Mouse (Mus musculus): Measurements from ENCODE around the gene Grik5.
A peak's percentile ranks its signal among the peaks of the same experiment; 100 is the strongest.

The Grik5 gene

DNA sequence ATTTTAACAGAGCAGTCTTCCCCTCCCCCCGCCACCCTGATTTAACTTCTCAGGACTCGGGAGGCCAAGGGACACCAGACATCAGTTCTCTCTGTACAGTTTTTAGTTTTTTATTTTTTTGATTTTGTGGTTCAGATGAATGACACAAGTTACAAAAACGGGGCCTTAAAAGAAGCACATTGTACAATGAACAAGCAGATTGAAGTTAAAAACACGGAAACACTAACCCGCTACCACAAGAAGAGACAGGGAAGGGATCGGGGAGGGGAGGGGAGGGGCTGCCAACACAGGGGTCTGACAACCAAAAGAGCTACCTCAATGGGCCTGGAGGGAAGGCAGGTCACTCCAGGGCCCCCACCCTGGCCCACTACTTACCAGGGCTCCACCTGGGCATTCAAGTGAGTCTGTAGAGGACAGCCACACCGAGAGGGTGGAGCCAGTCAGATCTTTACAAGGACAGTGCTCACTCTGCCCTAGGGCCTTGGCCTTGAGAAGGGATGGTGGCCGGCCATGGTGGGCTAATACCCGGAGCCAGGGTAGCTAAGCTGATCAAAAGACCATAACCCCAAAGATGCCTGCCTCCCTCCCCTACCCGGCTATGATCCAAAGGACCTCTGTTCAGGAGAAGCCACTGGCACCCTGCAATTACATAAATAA is 15.2 kb upstream of the Grik5 start:
- peaks cover 68% of the 10 kb centered on the region for H3K4me1 ChIP-seq (replicated peaks; ENCODE audit: low read depth, low read length)
- TF ChIP-seq NANOG (IDR thresholded peaks at IDR 0.05; ENCODE audit: borderline replicate concordance, low read length) (no peak), CTCF (conservative IDR thresholded peaks at IDR 0.05; ENCODE audit: low read length) (no peak), POU5F1 (IDR thresholded peaks at IDR 0.05; ENCODE audit: borderline replicate concordance, low read length) (no peak)

GRCm38 (mm10) chr7:25086656-25087055 is 14.5 kb upstream of the Grik5 start:
- Histone ChIP-seq H3K4me1 (replicated peaks; ENCODE audit: low read depth, low read length) (peaks cover 74% of the 10 kb centered on the region), H3K27me3 (ENCODE audit: insufficient read depth, low read length) (peaks cover 8% of the 10 kb centered on the region; the same call in 1 of the 2 replicates), H3K9me3 (ENCODE audit: low read length) (no peaks in the 10 kb centered on the region), H3K36me3 (ENCODE audit: insufficient read depth, low read length) (peaks cover 47% of the 10 kb centered on the region), H3K4me3 (replicated peaks; ENCODE audit: low read length) (no peak overlapping the region)
- TF ChIP-seq POU5F1 (IDR thresholded peaks at IDR 0.05; ENCODE audit: borderline replicate concordance, low read length), result no peak
- peak; percentile 41 for TF ChIP-seq CTCF (conservative IDR thresholded peaks at IDR 0.05; ENCODE audit: low read length)
- TF ChIP-seq NANOG (IDR thresholded peaks at IDR 0.05; ENCODE audit: borderline replicate concordance, low read length), result no peak

More for the DNA sequence above, 15.2 kb upstream of the Grik5 start:
- H3K9me3 ChIP-seq (ENCODE audit: low read length), result no peaks in the 10 kb centered on the region
- H3K27me3 ChIP-seq (ENCODE audit: insufficient read depth, low read length), result peaks cover 12% of the 10 kb centered on the region
- peaks cover 40% of the 10 kb centered on the region for H3K36me3 ChIP-seq (ENCODE audit: insufficient read depth, low read length)
- H3K4me3 ChIP-seq (replicated peaks; ENCODE audit: low read length), result no peak overlapping the region

DNA sequence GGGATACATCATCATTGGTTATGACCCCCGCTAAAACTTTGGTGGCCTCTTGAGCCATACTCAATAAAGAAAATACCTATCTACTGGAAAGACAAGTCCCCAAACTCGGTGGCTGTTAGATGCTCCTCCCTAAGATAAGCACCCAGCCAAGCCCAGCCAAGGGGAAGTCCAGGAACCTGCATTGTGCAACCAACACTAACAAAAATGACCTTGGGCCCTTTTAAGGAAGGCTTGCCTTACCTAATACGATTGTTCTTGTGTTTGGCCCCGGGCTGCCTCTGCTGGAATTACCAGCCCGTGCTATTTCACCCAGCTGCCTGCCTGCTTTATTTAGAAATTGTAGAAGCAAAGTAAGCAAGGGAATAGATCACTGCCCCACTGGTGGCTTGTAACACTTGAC is 12.5 kb upstream of the Grik5 start:
- Histone ChIP-seq H3K9me3 (ENCODE audit: low read length) (no peaks in the 10 kb centered on the region), H3K4me1 (replicated peaks; ENCODE audit: low read depth, low read length) (peaks cover 89% of the 10 kb centered on the region), H3K27me3 (ENCODE audit: insufficient read depth, low read length) (no peaks in the 10 kb centered on the region), H3K4me3 (replicated peaks; ENCODE audit: low read length) (no peak overlapping the region), H3K36me3 (ENCODE audit: insufficient read depth, low read length) (peaks cover 67% of the 10 kb centered on the region)
- TF ChIP-seq NANOG (IDR thresholded peaks at IDR 0.05; ENCODE audit: borderline replicate concordance, low read length) (no peak), CTCF (conservative IDR thresholded peaks at IDR 0.05; ENCODE audit: low read length) (no peak), POU5F1 (IDR thresholded peaks at IDR 0.05; ENCODE audit: borderline replicate concordance, low read length) (no peak)

DNA sequence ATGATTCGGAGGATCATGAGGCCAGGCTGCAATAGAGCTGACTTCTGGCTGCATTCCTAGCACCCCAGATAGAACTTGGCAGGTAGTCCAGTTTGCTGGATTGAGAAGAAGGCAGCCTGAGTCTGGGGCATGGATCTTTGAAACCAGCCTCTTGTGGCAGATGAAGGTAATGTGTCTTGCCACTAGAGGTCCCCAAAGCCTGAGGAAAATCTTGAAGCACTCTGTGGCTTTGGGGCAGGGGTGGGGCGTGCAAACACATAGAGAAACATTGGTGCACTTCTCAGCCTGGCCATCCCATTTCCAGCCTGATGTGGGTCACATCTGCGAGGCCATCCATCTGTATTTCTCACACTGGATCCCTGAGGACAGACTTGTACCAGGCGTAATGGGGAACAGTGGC is 10.4 kb upstream of the Grik5 start:
- Histone ChIP-seq H3K36me3 (ENCODE audit: insufficient read depth, low read length) (peaks cover 78% of the 10 kb centered on the region), H3K27me3 (ENCODE audit: insufficient read depth, low read length) (no peaks in the 10 kb centered on the region), H3K4me3 (replicated peaks; ENCODE audit: low read length) (no peak overlapping the region), H3K4me1 (replicated peaks; ENCODE audit: low read depth, low read length) (peaks cover 91% of the 10 kb centered on the region), H3K9me3 (ENCODE audit: low read length) (no peaks in the 10 kb centered on the region)
- no peak for TF ChIP-seq POU5F1 (IDR thresholded peaks at IDR 0.05; ENCODE audit: borderline replicate concordance, low read length)
- TF ChIP-seq NANOG (IDR thresholded peaks at IDR 0.05; ENCODE audit: borderline replicate concordance, low read length), result no peak
- peak; percentile 62 for TF ChIP-seq CTCF (conservative IDR thresholded peaks at IDR 0.05; ENCODE audit: low read length)

GRCm38 (mm10) chr7:25080431-25080830 is 8.3 kb upstream of the Grik5 start:
- Histone ChIP-seq H3K4me1 (replicated peaks; ENCODE audit: low read depth, low read length) (peaks cover 86% of the 10 kb centered on the region), H3K9me3 (ENCODE audit: low read length) (no peaks in the 10 kb centered on the region), H3K27me3 (ENCODE audit: insufficient read depth, low read length) (no peaks in the 10 kb centered on the region), H3K4me3 (replicated peaks; ENCODE audit: low read length) (peak overlapping the region; percentile 93), H3K36me3 (ENCODE audit: insufficient read depth, low read length) (peaks cover 69% of the 10 kb centered on the region)
- TF ChIP-seq NANOG (IDR thresholded peaks at IDR 0.05; ENCODE audit: borderline replicate concordance, low read length) (no peak), CTCF (conservative IDR thresholded peaks at IDR 0.05; ENCODE audit: low read length) (no peak), POU5F1 (IDR thresholded peaks at IDR 0.05; ENCODE audit: borderline replicate concordance, low read length) (no peak)

GRCm38 (mm10) chr7:25079496-25080026 is 7.4 kb upstream of the Grik5 start:
- H3K9me3 ChIP-seq (ENCODE audit: low read length), result no peaks in the 10 kb centered on the region
- peak overlapping the region; percentile 93 for H3K4me3 ChIP-seq (replicated peaks; ENCODE audit: low read length)
- TF ChIP-seq CTCF (conservative IDR thresholded peaks at IDR 0.05; ENCODE audit: low read length) (no peak), NANOG (IDR thresholded peaks at IDR 0.05; ENCODE audit: borderline replicate concordance, low read length) (no peak), POU5F1 (IDR thresholded peaks at IDR 0.05; ENCODE audit: borderline replicate concordance, low read length) (no peak)
- peaks cover 61% of the 10 kb centered on the region for H3K36me3 ChIP-seq (ENCODE audit: insufficient read depth, low read length)
- peaks cover 86% of the 10 kb centered on the region for H3K4me1 ChIP-seq (replicated peaks; ENCODE audit: low read depth, low read length)
- H3K27me3 ChIP-seq (ENCODE audit: insufficient read depth, low read length), result no peaks in the 10 kb centered on the region

DNA sequence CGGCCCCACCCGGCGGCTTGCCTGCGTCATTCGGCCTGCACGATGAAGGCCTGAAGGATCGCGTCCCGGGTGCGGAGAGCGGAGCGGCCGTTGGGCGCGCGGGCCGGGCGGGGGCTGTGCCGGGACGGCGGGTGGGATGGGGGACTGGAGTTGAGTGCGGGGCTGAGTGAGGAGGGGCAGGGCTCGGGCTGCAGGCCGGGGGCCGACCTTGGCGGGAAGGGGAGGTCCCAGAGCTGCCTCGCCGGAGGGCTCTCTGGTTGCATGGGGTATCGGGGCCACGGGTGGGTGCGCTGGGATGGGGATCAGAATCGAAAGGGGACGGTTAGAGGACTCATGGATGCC is 5.2 kb upstream of the Grik5 start:
- H3K4me1 ChIP-seq (replicated peaks; ENCODE audit: low read depth, low read length), result peaks cover 82% of the 10 kb centered on the region
- peaks cover 2% of the 10 kb centered on the region; the same call in 1 of the 2 replicates for H3K27me3 ChIP-seq (ENCODE audit: insufficient read depth, low read length)
- H3K9me3 ChIP-seq (ENCODE audit: low read length), result no peaks in the 10 kb centered on the region
- TF ChIP-seq CTCF (conservative IDR thresholded peaks at IDR 0.05; ENCODE audit: low read length), result no peak
- TF ChIP-seq NANOG (IDR thresholded peaks at IDR 0.05; ENCODE audit: borderline replicate concordance, low read length), result no peak
- peak overlapping the region; percentile 93 for H3K4me3 ChIP-seq (replicated peaks; ENCODE audit: low read length)
- peaks cover 39% of the 10 kb centered on the region for H3K36me3 ChIP-seq (ENCODE audit: insufficient read depth, low read length)

DNA sequence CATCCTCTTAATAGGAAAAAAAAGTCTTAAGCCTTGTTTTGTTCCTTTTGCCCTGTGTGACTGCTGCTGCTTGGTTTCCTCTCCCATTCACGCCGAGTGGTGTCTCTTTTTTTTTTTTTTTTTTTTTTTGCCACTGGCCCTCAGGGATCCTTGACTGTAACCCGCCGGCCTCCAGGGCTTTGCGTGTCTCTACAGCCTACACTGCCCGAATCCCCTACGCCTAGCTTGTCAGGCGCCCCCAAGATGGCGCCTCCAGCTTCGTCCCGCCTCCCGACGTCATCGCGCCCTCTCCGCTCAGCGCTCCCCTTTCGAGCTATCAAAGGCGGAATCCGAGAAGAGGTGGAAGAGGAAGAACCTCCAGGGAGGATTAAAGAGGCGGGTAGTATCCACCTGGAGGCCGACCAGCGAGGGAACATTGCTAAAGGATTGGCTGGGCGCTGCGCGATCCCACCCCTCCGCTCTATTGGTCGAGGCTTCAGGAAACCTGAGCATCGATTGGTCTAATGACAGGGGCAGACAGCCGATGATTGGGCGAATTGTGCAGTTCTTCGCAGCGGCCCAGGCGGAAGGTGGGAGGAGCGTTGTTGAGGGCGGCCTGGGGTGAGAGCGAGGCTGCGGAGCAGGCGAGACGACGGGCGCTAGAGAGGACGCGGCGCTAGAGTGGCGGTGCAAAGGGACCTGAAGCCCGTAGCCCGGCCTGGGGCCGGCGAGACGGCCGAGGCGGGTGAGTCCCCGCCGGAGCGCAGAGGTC is 4.7 kb upstream of the Grik5 start:
- Histone ChIP-seq H3K27me3 (ENCODE audit: insufficient read depth, low read length) (peaks cover 6% of the 10 kb centered on the region), H3K4me1 (replicated peaks; ENCODE audit: low read depth, low read length) (peaks cover 80% of the 10 kb centered on the region), H3K4me3 (replicated peaks; ENCODE audit: low read length) (peak overlapping the region; percentile 93), H3K36me3 (ENCODE audit: insufficient read depth, low read length) (peaks cover 33% of the 10 kb centered on the region), H3K9me3 (ENCODE audit: low read length) (no peaks in the 10 kb centered on the region)
- TF ChIP-seq CTCF (conservative IDR thresholded peaks at IDR 0.05; ENCODE audit: low read length), result no peak
- TF ChIP-seq NANOG (IDR thresholded peaks at IDR 0.05; ENCODE audit: borderline replicate concordance, low read length), result no peak
- TF ChIP-seq POU5F1 (IDR thresholded peaks at IDR 0.05; ENCODE audit: borderline replicate concordance, low read length), result no peak

Data from E14TG2a.4 (cell line).